Mouse (Mus musculus) right cerebral cortex, postnatal 10 days (tissue): ENCODE measurements at regions not wholly inside any gene's neighbourhood (a gene's known extent, or its start where the extent isn't known, plus 50 kb on each side); places are given as distances from the start of the nearest gene placed in this dataset.

ENCODE experiments used
- DNase-seq, 2 experiments: peaks; one replicate each; pipeline ENCODE4 v3.0.0; 2021; ENCODE audit warnings: low spot score in 2 of 2

DNA sequence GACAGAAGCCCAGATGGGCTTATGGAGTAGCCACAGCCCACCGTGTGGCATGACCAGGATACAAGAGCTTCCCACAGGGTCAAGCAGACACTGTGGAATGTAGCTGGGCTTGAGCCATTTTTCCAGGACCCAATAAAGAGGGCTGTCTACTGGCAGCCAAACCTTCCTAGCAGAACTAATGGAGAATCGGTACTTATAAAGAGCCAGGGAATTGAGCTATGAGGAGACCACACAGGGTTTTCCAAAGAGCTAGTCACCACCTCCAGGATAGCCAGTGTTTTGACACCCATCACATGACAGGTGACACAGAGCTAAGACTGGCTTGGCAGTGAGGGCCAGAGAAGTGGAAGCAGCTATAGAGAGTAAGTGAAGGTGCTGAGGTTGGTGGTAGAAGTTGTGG lies 149.9 kb downstream of the Map2k4 start:
- DNase-seq = no peak

GRCm38 (mm10) chr11:65637206-65637605 lies 150.9 kb downstream of the Map2k4 start:
- DNase-seq = no peak

GRCm38 (mm10) chr11:65635307-65635706 lies 152.8 kb downstream of the Map2k4 start:
- no peak for DNase-seq

- DNase-seq = peak; percentile 30 to 46
Measured at GRCm38 (mm10) chr11:65631164-65631563, 156.9 kb downstream of the Map2k4 start.

- no peak for DNase-seq
Measured at GRCm38 (mm10) chr11:65630436-65630835, 157.7 kb downstream of the Map2k4 start.

DNA sequence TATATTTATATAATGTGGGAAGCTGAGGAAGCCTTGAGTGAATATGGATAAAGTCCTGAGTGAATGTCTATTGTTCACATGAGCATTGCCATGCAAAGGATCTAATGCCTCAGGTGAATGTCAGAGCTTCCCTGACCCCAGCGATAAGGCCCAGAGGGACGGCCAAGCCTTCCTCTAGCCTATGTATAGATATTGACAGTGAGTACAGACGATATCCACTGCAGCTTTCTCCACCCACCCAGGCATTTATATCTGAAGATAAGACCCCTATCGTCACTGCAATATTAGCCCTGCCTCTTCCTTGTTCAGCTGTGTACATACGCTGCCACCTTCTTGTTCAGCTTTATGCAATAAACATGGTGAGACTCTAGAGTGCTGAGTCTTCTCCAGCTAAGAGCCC lies 158.8 kb downstream of the Map2k4 start:
- DNase-seq = no peak

GRCm38 (mm10) chr11:65618976-65619375 lies 169.1 kb downstream of the Map2k4 start:
- DNase-seq = no peak

- no peak for DNase-seq
Measured at GRCm38 (mm10) chr11:65610536-65610935, 177.6 kb downstream of the Map2k4 start.

DNA sequence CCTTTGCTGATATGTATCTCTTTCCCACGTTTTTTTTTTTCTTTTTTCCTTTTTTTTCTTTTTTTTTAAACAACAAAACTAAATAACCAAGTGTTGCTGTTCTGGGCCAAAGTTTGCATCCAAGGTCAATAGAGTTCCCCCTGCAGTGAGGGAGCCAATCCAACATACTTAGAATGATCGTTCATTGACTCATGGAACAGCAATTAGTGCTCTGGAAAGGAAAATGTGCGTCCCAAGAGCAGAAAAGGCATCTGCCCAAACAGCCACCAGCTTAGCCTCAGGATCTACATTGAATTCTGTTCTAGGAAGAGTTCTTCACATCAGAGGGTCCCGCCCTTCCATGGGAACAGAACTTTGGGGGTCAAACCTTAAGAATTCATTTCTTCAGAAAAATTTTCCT lies 179.0 kb downstream of the Map2k4 start:
- no peak for DNase-seq

- no peak for DNase-seq
Measured at GRCm38 (mm10) chr11:65597298-65598076, 190.6 kb downstream of the Map2k4 start.

GRCm38 (mm10) chr11:65588491-65588890 lies 199.6 kb downstream of the Map2k4 start:
- no peak for DNase-seq

GRCm38 (mm10) chr11:65567831-65568230 lies 220.3 kb downstream of the Map2k4 start:
- DNase-seq = no peak

DNA sequence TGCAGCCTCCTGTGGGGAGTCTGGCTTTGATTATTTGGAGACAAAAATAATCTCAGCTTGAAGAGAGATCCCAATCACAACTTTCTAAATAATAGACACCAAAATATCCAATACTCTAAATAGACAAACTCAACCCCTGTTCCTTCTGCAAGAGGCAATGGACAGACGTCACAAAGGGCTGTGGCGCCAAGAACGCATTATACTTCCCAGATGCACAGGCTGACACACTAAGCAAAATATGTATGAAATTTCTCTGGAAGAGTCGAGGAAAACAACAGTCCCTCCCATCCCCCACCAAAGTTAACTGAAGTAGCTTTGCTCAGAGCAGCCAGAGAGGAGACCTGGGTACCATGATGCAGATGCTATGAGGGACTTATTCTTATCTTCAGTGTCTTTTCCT lies 229.9 kb downstream of the Map2k4 start:
- DNase-seq = no peak

DNA sequence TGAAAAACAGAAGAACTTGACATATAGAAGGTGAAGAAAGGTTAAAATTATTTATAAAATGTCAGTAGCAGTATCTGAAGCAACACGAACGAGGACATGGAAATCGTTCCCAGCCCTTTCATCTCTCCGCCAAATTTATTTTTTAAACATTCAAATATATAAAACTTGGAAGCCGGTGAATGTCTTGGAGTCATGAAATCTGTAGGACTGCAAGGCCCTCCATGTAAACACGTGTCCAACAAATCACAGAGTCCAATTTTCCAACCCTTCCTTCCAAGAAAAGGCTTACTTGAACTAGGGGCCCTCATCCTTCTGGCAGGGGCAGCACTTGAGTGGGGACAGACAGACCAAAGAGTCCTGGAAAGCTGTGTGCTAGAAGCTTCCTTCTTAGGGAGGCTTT lies 237.0 kb downstream of the Map2k4 start:
- no peak for DNase-seq

DNA sequence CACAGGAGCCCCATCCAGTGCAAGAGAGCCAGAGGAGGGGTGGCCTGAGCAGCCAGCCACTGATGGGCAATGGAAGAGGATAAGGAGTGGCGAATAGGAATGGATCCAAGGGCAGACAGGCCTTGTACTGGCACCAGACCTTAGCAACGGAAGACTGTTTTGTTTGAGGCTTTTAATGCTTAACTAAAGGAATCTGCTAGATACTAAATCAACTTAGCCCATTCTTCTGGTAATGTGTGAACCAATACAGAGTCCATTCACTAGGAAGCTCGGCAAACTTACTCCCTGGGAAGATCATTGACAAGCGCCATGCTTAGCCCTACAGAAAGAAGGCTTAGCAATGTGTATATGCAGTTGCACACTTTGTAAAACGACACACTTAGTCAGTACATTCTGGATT lies 243.8 kb downstream of the Map2k4 start:
- DNase-seq = no peak

DNA sequence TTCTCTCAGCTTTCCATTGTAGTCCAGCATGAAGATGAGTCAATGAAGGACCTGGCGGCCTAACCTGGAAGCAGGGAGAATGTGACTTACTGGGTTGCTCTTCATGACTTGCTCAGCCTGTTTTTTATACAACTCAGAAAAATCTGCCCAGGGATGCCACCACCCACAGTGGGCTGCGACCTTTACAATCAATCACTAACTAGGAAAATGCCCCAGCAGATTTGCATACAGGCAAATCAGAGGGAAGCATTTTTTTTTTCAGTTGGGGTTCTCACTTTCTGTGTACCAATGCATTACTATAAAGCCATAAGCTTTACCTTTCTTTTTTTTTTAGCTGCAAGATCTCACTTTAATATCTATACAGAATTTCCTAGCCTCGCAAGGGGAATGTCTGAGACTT lies 244.5 kb downstream of the Map2k4 start:
- DNase-seq = no peak

- DNase-seq = peak in 1 of 2 experiments; percentile 25
Measured at GRCm38 (mm10) chr11:65537046-65537630, 251.0 kb downstream of the Map2k4 start.

- peak in 1 of 2 experiments; percentile 29 for DNase-seq
Measured at GRCm38 (mm10) chr11:65535726-65536442, 252.2 kb downstream of the Map2k4 start.

- no peak for DNase-seq
Measured at GRCm38 (mm10) chr11:65530744-65531143, 257.4 kb downstream of the Map2k4 start.

DNA sequence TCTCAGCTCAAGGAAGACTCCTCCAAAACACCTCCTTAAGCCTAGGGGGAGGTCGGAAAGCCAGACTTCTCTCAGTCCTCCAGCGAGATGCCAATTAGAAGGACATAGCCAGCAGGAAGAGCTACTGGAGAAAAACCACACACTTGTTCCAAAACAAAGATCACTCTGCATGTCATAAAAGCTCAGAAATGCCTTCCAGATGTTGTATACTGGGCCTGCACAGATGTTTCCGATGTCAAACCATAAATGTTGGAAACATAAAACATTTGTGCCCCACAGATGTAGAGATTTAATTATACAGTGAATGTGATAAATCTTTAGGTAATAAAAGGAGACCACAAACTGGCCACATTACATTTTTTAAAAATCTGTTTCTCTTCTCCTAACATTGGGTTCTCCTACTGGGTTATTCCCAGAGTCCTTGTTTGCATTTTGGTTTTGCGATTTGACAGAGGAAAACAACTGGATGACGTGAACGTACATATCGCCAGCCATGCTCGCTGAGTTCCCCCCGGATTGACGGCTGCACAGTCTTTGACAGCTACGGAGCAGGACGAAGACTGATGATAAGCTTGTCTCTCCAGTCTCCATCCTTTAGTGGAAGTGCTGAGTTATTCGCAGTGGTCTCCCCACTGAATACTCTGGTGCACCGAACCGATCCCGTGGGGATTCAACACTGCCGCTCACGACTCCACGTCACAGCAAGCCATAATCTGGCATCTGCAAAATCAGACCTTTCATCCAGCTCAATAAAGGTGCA lies 235.5 kb upstream of the Myocd start:
- no peak for DNase-seq

GRCm38 (mm10) chr11:65497979-65498378 lies 228.2 kb upstream of the Myocd start:
- no peak for DNase-seq

DNA sequence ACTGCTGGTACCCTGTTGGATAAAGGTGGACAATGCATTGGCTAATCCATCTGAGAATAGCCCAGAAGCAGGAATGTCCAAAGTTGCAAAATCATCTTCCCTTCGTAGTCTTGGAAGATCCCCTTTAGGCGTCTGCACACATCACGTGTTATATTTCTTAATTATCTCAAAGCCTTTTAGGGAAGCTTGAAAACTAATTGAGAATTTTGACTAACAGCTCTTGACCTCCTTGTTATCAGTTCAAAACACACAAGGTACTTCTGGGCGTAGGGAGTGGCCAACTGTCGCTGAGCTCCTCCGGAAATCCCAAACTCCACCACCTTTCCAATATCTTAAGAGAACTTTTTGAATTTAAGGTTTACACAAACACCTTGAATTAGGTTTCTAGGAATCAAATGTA lies 227.6 kb upstream of the Myocd start:
- no peak for DNase-seq
